Mouse (Mus musculus) kidney, postnatal 0 days (tissue): ENCODE data around the gene Ano9. TPM values are rescaled to one million over a fixed set of nuclear protein-coding genes. Genes with fewer than 3 reads are reported as not detected.

Experiments used
- ATAC-seq: fragments of 200-750 bp; cut with Nextera tagmentation; replicated peaks from 2 replicates; pipeline ENCODE4 v1.8.0; 2017; ENCODE audit warnings: low read depth, moderate number of reproducible peaks, moderate TSS enrichment, moderate library complexity; ENCODE audit not compliant: low FRiP score
- DNase-seq: peaks from one replicate; pipeline ENCODE4 v3.0.0-alpha.2; 2016; ENCODE audit warnings: low spot score
- H3K27ac ChIP-seq: fragments of 300-500 bp; sonication (generic); 2 replicates; pipeline ENCODE4 v1.5.1; 2014; ENCODE audit warnings: mild to moderate bottlenecking
- H3K27me3 ChIP-seq: fragments of 300-500 bp; sonication (generic); 2 replicates; pipeline ENCODE4 v1.6.1; 2014; ENCODE audit warnings: low read length, mixed read lengths; ENCODE audit not compliant: insufficient read depth
- H3K36me3 ChIP-seq: fragments of 300-500 bp; sonication (generic); 2 replicates; pipeline ENCODE4 v1.6.1; 2014; ENCODE audit warnings: low read length, mixed read lengths; ENCODE audit not compliant: insufficient read depth
- H3K4me1 ChIP-seq: fragments of 300-500 bp; sonication (generic); replicated peaks from 2 replicates; pipeline ENCODE4 v1.6.1; 2014; ENCODE audit warnings: antibody characterized with exemption, low read length, mixed read lengths; ENCODE audit not compliant: insufficient read depth
- H3K4me2 ChIP-seq: fragments of 300-500 bp; sonication (generic); 2 replicates; pipeline ENCODE4 v1.6.1; 2014; ENCODE audit warnings: mild to moderate bottlenecking, low read length, moderate library complexity, mixed read lengths
- H3K4me3 ChIP-seq: fragments of 300-500 bp; sonication (generic); replicated peaks from 2 replicates; pipeline ENCODE4 v1.5.1; 2014; ENCODE audit warnings: low read depth, low read length
- H3K9ac ChIP-seq: fragments of 300-500 bp; sonication (generic); 2 replicates; pipeline ENCODE4 v1.6.1; 2014; ENCODE audit warnings: low read depth, low read length
- H3K9me3 ChIP-seq: fragments of 300-500 bp; sonication (generic); replicated peaks from 2 replicates; pipeline ENCODE4 v1.6.1; 2016; ENCODE audit warnings: low read length, inconsistent platforms, mixed read lengths
- CTCF ChIP-seq: IDR thresholded peaks from 2 replicates; pipeline ENCODE4 v1.5.1; 2016; ENCODE audit warnings: antibody characterized with exemption, low read depth, mild to moderate bottlenecking, moderate library complexity
- WGBS: fragments of 180-500 bp; shearing (Covaris S2); extraction: QIAGEN DNeasy Blood & Tissue Kit; methylation state at CpG from one replicate; pipeline ENCODE4 v1.1.7; 2014; 5-methylcytosine and 5-hydroxymethylcytosine counted together
- polyA plus RNA-seq: library from polyadenylated mRNA; unstranded; fragments of >200 nt; fragmentation: Nextera tagmentation; extraction: Ambion mirVana; gene quantifications from 2 replicates; pipeline ENCODE4 v1.2.1, GENCODE M21; 2015

Gene Ano9
- polyA plus RNA-seq, 1 experiment from 2014 or later: 6.9 TPM

DNA sequence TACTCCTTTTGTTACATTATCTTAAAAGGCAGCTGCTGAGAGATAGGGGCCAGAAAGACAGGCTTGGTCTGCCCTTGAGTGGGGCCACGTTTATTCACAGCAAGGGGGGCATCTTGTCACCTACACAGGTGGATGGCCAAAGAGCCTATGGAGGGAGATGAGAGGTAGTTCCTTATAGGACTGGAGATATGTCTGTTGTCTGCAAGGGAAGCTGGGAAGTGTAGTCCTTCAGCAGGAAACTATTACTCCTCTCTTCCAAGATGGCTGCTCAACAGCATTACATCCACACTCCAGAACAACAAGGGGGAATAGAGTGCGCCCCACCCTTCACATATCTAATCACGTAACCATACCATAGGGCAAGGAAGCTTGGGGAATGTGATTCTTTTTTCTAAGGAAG lies 1.9 kb upstream of the Ano9 start:
- Histone ChIP-seq H3K4me3 (no peak overlapping the region), H3K27ac (no peak overlapping the region), H3K9ac (no peak overlapping the region), H3K9me3 (no peaks in the 10 kb centered on the region), H3K36me3 (no peaks in the 10 kb centered on the region), H3K4me2 (no peak overlapping the region), H3K4me1 (no peaks in the 10 kb centered on the region), H3K27me3 (no peaks in the 10 kb centered on the region)
- no peak for TF ChIP-seq CTCF
- ATAC-seq (no peak), DNase-seq (no peak)
- 79% methylated on average over 3 of the region's 3 CpGs for WGBS

DNA sequence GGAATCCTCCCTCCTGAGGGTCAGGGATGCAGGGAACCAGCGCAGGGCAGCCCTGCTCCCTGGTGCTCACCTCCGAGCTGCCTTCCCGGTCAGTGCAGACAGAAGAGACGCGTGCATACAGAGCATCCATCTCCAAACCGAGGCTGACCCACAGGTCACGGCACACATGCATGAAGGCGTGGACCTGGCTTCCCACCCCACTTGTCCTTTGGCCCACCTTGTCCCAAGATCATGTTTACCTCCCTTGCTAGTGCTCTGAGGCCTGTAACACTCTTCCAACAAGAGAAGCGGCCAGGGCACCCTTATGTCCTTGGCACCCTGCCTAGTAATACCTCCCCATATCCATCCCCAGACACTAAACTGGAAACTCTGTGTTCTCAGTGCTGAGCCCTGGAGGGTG lies 1.7 kb downstream of the Ano9 start:
- ATAC-seq: no peak

GRCm38 (mm10) chr7:141103161-141103560 lies 14.4 kb downstream of the Ano9 start:
- H3K27ac ChIP-seq: no peak overlapping the region
- H3K4me1 ChIP-seq: 0 out of 2 replicates have a peak, but pooled peaks cover 9% of the 10 kb centered on the region
- no peak overlapping the region for H3K4me3 ChIP-seq
- H3K36me3 ChIP-seq: no peaks in the 10 kb centered on the region
- no peak for TF ChIP-seq CTCF
- no peak overlapping the region for H3K4me2 ChIP-seq
- H3K27me3 ChIP-seq: no peaks in the 10 kb centered on the region
- ATAC-seq (no peak), DNase-seq (no peak)
- no peak overlapping the region for H3K9ac ChIP-seq
- H3K9me3 ChIP-seq: no peaks in the 10 kb centered on the region
- 65% methylated on average over 3 of the region's 3 CpGs for WGBS

More for the DNA sequence above, 1.7 kb downstream of the Ano9 start:
- no peak overlapping the region for H3K4me3 ChIP-seq
- no peak for TF ChIP-seq CTCF
- no peaks in the 10 kb centered on the region for H3K4me1 ChIP-seq
- H3K27me3 ChIP-seq: no peaks in the 10 kb centered on the region
- H3K9me3 ChIP-seq: no peaks in the 10 kb centered on the region
- no peaks in the 10 kb centered on the region for H3K36me3 ChIP-seq
- DNase-seq: no peak
- 90% methylated on average over 9 of the region's 9 CpGs for WGBS
- no peak overlapping the region for H3K27ac ChIP-seq
- no peak overlapping the region for H3K9ac ChIP-seq
- H3K4me2 ChIP-seq: no peak overlapping the region

DNA sequence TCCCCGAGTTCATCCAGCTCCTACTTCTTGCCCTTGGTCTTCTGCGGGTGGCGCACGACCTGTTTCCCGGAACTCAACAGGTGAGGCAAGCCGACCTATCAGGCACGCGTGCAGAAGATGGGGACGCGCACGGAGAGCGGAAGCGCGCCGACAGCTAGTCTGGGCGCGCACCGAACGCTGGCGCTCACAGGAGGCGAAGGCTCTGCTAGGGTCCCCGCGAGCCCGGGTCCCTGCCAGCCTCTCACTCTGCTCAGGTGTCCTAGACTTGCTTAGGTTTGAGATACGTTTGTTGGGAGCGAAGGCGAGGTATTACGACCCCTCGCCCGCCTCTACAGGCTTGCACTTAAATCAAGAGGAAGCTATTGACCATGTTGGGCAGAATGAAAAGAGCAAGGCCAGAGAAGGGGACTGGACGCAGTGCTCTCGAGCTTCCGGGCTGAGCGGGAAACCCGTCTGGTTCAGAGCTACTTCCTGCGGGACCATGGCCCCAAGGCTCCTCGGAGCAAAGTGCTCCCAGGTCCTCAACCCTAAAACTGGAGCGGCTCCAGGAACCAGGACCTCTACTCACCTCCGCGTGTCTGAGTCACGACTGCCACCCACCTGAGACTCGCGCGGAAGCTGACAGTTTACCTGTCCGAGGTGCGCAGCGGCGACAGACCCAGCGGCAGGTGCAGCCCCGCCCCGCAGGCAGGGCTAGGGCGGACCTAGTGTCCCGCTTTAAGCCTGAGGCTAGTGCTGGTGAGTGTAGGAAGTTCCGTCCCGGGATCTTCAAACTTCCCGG lies 17.5 kb downstream of the Ano9 start, which contains the start of gene Sigirr:
Gene Sigirr, minus strand, starts transcription at position 662 of the 781 bp plus-strand sequence.
- no peaks in the 10 kb centered on the region for H3K36me3 ChIP-seq
- no peak for TF ChIP-seq CTCF
- peak; percentile 34 for DNase-seq
- WGBS: 2% methylated on average over 56 of the region's 56 CpGs
- H3K4me3 ChIP-seq: peak within 1 kb of the TSS; percentile 41
- no peaks in the 10 kb centered on the region for H3K9me3 ChIP-seq
- H3K4me2 ChIP-seq: peak within 1 kb of the TSS; percentile 82
- peak; percentile 56 for ATAC-seq
- peak within 1 kb of the TSS; percentile 54 for H3K9ac ChIP-seq
- peaks cover 9% of the 10 kb centered on the region; the same call in 1 of the 2 replicates for H3K4me1 ChIP-seq
- no peaks in the 10 kb centered on the region for H3K27me3 ChIP-seq
- peak within 1 kb of the TSS; percentile 68 for H3K27ac ChIP-seq

GRCm38 (mm10) chr7:141097177-141097576 lies 20.4 kb downstream of the Ano9 start:
- peaks cover 24% of the 10 kb centered on the region for H3K4me1 ChIP-seq
- no peak for TF ChIP-seq CTCF
- H3K27ac ChIP-seq: no peak overlapping the region; the same call in 1 of the 2 replicates
- ATAC-seq (no peak), DNase-seq (no peak)
- no peaks in the 10 kb centered on the region for H3K36me3 ChIP-seq
- H3K27me3 ChIP-seq: no peaks in the 10 kb centered on the region
- H3K4me3 ChIP-seq: no peak overlapping the region
- H3K9ac ChIP-seq: no peak overlapping the region
- WGBS: 77% methylated on average over 5 of the region's 5 CpGs
- H3K4me2 ChIP-seq: no peak overlapping the region
- H3K9me3 ChIP-seq: no peaks in the 10 kb centered on the region

DNA sequence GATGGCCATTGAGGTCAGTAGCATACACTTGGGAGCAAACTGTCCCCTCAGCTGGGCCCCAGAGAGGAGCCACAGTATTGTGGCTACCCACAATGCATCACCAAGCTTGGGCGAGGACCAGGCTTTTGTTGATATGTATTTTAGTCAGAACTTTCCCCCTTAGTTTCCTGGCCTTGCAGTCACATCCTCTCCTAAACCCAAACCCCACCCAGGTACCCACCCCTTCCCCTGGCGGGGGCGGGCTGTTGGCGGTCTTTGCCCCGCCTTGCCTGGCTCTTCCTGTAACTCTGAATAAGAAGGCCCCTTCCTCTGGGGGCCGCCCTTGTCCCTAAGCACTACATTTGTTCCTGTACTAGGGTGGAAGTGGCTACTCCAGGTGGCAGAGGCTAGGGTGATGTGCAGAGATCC lies 21.0 kb downstream of the Ano9 start:
- no peaks in the 10 kb centered on the region for H3K27me3 ChIP-seq
- peak; percentile 31; the same call in 1 of the 2 replicates for TF ChIP-seq CTCF
- peak overlapping the region; percentile 78 for H3K27ac ChIP-seq
- H3K9ac ChIP-seq: no peak overlapping the region
- ATAC-seq (no peak), DNase-seq (peak; percentile 61)
- no peaks in the 10 kb centered on the region for H3K9me3 ChIP-seq
- no peak overlapping the region for H3K4me3 ChIP-seq
- no peaks in the 10 kb centered on the region for H3K36me3 ChIP-seq
- WGBS: 50% methylated on average over 6 of the region's 6 CpGs
- peaks cover 24% of the 10 kb centered on the region for H3K4me1 ChIP-seq
- H3K4me2 ChIP-seq: peak overlapping the region; percentile 34
